Mouse (Mus musculus) heart, postnatal 25 days (tissue): ENCODE data around the gene Eras. TPM values are rescaled to one million over a fixed set of nuclear protein-coding genes. Genes with fewer than 3 reads are reported as not detected.

ENCODE experiments used
- DNase-seq: peaks from one replicate; pipeline ENCODE4 v3.0.0; 2022; ENCODE audit warnings: low spot score
- intact Hi-C: fragments of 180-260 bp; cut with DNase I; formaldehyde crosslinking; loops from one replicate; pipeline ENCODE4 v1.15.1; 2025
- total RNA-seq, 2 experiments: library from RNA; stranded (reverse); gene quantifications; 2 replicates each; pipeline ENCODE4 v1.2.3; 2021

Gene Eras
- total RNA-seq = not detected

DNA sequence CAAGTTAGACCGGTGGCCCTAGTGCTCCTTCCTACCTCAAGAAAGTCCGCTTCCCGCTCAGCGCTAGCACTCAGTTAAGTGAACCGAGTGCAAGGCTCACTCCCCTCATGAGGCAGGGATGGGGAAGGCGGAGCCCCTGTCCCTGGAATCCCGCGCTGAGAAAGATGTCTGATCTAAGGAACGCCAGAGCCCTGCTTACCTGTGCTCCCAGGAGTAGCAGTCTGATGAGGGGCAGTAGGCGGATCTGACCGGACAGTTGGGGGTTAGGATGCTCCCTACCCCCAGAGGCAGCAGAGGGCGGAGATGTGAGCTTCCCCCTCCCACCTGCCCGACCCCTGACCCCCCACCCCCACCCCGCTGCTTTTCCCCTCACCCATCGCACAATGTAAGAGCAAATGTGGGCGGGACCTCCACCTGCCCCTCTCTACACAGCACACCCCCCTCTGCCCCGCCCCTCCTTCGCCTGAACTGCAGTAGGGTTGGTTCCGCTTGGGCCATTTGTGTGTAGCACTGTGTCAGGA is at the start of gene Eras:
Gene Eras (minus strand): TSS at position 338 of the 521 bp plus-strand sequence.
- DNase-seq = no peak
- intact Hi-C loops = no loop called here

DNA sequence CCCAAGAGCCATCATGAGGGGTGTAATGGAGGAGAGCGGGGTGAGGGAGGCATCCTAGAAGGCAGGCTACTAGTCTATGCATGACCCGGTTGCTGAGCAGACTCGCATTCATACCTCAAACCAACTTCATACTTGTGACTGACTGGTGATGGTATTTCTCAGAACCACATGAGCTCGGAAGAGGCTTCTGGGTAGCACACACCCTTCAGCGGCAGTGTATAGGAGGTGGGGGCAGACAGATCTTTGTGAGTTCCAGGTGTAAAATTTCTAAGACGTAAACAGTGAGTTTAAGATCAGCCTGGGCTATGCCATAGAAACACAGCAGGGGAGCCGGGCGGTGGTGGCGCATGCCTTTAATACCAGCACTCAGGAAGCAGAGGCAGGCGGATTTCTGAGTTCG is 49.5 kb upstream of the Eras start, which contains the start of gene Gata1:
Gene Gata1 (minus strand): TSS at position 180 of the 400 bp plus-strand sequence.
- DNase-seq = no peak
- intact Hi-C loops = no loop called here

DNA sequence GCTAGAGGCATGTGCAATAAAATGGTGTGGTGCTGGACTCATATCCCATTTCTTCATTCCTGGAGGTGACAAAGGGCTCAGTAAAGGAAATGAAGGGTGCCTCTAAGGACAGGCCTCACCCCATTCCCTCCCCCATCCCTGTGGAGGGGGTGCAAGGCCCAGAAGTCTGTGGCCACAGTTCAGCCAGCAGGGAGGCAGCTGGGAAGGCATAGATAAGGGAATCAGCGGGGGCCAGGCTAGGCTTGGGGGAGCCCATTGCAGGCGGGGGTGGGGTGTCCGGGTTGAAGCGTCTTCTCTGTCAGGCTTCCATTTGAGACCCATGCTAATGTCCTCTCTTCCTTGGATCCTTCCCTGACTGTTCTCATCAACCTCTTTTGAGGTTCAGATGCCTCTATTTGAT is 42.9 kb upstream of the Eras start:
- DNase-seq = no peak
- intact Hi-C loops = no loop called here

DNA sequence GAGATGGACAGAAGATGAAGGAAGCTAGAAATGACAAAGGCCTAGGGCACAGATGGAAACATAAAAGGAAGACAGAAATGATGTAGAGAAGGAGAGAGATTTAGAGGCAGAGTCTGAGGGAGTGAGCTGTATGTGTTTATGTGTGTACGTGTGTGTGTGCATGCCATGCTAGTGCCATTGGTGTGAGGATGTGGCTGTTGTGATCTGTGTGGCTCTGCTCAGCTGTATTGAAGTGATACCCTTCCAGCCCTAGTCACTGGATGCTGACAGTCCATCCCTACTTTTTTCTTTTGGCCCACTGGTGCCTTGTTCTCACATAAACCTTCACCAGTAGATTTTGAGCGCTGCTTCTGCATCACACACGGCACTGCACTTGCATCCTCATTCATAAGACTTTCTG is 40.5 kb upstream of the Eras start:
- intact Hi-C loops = loop anchor here (5.0 kb wide), 1 partner anchor 98 kb away; no protein-coding TSS in a partner anchor
- no peak for DNase-seq

DNA sequence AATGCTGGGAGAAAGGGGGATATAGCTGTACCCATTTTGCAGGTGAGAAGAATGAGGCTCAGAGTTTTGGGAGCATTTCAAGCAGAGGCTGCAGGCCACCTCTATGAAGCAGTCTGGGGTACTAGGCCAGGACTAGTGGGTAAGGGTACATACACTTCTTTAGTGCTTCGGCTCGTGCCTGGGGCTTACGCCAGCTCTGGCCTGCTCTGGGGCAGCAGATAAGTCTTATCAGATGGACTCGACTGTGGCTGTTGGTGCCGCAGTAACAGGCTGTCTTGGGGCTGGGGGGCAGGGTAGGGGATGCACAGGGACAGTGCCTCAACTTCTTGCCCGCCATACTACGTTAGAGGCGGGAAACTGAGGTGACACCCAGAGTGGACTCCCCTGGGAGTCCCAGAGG is 39.8 kb upstream of the Eras start:
- DNase-seq = no peak
- intact Hi-C loops = loop anchor here (5.0 kb wide), 1 partner anchor 99 kb away; no protein-coding TSS in a partner anchor

DNA sequence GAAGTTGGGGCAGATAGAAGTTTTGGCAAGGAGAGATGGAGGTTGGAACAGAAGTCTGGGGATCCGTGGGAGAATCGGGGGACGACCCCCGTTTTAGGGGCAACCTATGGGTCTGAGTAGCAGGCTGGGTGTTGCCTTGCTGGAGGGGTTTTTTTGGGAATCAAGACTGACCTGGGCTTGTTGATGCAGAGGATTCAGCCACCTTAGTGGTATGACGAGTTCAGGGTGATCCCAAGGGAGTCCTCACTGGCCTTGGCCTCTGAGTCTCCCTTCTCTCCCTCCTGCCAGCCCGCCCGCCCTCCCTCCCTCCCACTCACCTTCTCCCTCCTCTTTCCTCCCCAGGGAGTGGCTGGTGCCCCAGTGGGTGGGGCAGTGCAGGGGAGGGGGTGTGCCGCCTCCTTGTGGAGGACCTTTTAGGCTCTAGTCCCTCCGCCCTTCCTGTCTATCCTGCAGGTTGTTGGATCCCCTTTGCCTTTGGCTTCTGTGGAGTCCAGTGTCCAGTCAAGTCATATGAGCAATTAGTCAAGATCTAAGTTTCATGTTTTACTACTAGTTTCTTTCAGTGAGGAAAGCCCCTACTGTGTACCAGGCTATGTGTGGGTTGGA is 39.3 kb upstream of the Eras start:
- no peak for DNase-seq
- intact Hi-C loops = loop anchor here (5.0 kb wide), 1 partner anchor 100 kb away; no protein-coding TSS in a partner anchor

DNA sequence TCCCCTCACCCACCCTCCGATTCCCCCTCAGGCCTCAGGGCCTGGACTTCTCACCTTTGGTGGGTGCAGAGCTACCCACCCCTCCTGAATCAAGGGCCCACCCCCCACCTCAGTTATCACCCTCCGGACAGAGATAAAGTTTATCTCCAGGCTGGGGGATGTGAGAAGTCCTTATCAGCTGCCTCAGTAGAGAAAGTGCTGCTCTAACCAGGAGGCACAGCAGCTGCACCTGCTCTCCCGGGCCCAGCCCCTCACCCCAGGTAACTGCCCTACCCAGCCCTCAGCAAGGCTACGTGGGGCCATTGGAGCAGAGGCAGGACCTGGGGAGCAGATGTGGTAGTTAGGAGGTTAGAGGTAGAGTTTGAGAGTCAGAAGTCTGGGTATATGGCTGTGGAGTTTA is 37.8 kb upstream of the Eras start:
- no peak for DNase-seq

DNA sequence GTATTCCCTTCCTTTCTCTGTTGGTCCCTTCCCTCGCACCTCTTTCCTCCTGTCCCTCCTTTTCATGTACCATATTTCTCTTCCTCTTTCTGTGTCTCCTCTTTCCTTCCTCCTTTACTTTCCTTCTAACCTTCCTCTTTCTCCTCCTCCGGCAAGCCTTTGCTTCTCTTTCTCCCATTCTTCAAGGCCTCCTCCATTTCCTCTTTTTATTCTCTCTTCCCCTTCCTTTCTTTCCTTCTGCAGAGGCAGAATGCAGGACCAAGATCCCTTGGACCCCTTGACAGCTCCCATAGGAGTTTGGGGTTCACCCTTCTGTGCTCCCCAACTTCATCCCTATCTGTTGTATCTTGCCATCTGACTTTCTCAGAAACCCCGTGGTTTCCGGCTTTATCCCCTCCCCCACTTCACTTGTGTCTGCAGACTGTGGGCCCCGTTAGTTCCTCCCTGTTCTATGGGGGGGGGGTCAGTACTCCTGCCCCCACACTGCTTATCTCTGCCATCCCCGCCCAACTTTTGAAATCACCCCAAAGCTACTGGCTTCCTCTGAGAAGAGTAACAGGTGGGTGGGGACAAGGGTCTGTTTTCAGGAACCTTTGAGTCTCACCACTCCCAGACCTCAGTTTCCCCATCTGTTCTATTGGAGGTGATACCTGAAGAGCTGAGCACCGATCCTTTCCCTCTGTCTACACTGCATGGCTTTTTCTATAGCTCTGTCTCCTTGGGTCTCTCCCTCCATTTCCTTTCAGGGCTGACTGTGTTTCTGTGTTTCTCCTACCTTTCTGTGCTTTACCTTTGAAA is 35.6 kb upstream of the Eras start:
- intact Hi-C loops = no loop called here
- DNase-seq = no peak

More for the DNA sequence above, 37.8 kb upstream of the Eras start:
- intact Hi-C loops = loop anchor here (5.0 kb wide), 1 partner anchor 101 kb away; no protein-coding TSS in a partner anchor

DNA sequence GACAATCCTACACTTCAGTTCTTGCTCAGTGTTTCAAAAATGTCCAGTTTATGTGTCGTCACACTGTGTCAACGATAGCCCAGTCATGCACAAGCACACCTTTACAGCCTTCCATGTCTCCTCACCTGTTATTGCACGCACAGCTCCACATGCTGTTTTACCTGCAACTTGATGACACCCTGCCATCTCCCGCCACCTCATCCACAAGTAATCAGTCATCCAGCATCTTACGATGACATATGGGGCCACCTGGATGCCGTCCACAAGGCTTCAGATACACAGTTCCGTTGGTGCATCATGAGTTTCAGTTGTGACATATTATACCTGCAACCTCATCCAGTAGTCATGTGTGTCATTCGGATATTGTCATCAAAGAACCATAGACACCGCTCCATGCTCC is 30.5 kb upstream of the Eras start:
- DNase-seq = no peak
- intact Hi-C loops = no loop called here

DNA sequence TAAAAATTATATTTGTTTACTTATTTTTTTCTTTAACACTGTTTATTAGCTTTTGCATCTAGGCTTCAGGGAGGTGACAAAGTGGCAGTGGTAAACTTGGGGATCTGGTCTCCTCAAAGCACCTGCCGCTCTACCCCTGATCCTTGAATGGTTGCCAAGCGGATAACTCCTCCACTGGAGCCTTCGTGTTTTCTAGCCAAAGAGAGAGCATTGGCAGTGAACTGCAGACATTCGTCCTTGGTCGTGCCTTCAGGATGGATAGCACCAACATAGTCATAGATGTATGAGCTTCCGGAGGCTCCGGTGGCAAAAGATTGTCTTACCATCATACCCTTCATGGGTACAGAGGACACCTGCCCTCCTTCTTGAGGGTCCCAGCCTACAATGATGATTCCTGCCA is 21.7 kb upstream of the Eras start:
- no peak for DNase-seq
- intact Hi-C loops = no loop called here

DNA sequence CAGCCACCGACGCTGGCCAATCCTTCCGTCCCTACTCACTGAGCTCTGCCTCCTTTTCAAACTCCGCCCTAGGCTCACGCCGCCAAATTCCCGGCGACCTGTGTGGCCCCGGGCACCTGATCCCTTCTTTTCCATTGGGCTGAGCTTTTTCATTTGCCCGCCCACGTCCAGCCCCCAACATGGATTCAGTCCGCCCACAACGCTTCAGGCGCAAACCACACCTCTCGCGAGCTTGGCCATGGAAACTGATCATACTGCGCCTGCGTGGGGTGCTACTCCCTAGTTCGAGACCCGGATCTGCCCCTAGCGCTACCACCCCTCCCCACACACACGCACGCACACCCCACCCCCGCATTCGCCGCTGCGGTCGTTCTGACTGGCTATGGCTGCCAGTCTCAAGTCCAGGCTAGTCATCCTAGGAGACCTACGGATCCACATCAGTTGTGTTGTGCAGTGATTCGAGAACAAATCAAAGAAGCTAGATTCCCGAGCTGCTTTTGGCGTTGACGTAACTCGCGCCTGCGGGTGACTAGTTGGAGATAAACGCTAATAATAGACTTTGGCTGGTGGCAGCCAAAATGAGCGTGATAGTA is 19.6 kb upstream of the Eras start:
- peak; percentile 93 for DNase-seq
- intact Hi-C loops = loop anchor here (10.0 kb wide), 1 partner anchor 343 kb away; the partner anchor contains the start of genes Cacna1f and Ccdc22

DNA sequence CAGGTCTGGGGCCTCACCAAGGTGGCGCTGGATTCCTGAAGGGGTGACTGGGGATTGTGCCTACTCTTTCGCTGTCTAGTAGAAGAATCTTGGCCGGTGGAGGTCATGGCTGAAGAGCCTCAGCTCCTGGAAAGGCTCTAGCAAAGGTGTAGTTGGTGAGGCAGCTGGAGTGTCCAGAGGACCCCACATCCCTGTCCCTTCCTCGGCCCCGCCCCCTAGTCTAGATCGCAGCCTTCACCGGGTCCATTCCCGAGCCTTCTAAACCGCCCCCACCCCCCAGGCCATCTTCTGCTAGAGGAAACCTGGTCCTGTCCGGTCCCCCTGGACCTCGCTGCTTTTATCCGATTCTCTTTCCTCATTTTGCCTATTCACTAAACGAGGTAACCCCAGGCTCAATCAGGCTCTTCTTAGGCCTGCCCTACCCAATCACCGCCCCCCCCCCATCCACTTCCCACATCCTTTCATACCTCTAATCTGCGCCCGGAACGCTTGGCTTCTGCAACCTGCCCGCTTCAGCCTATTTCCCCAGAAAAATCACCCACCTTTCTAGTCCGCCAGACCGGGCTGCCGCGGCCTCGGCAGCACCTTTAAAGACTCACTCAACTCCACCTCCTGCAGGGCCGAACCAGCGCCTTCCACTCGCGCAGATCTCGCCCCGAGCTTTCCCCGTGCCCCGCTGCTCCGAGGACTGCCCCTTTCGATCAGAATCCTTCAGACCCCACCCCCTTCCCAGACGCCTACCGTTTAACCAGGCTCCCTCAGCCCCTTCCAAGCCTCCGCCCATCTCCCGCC is 18.9 kb upstream of the Eras start, which contains the start of gene Hdac6:
Gene Hdac6 (minus strand): TSS at position 782 of the 792 bp plus-strand sequence.
- intact Hi-C loops = loop anchor here (10.0 kb wide), 1 partner anchor 343 kb away; the partner anchor contains the start of genes Cacna1f and Ccdc22

DNA sequence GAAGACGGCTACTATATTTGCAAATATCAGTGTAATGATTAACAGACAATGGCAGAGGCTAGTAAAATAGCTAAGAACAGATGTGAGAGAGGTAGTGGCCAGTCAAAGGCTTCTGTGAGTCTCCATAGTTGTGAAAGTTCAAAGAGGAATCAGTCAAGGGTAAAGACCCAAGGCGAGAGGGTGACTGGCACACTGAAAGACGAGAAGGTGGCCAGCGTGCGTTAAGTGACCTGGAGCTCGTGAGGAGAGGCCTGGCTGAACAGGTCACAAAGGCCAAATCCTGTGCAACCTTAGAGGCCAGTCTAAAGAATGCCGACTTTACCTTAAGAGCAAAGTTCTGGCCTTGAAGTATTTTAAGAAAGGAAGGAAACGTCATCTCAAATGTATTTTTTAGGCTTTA is 17.2 kb upstream of the Eras start:
- intact Hi-C loops = loop anchor here (10.0 kb wide), 1 partner anchor 341 kb away; the partner anchor contains the start of genes Cacna1f and Ccdc22
- no peak for DNase-seq

More for the DNA sequence above, 18.9 kb upstream of the Eras start, which contains the start of gene Hdac6:
- no peak for DNase-seq

DNA sequence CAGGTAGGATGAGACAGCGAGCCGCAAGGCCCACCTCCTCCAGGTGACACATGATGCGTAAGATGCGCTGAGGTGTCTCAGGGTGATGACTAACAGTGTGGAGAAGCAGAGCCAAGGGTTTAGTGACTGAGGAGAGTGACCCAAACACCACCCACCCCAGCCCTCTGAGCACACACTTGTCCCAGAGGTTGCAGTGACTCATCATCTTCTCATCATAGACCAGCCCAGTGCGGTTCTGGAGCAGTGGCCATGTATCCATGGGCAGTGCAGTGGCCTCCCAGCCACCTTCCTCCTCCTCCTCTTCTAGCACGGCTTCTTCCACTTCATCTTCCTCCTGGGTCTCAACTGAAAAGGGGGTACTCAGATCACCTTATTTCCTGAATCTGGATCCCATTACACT is 9.3 kb upstream of the Eras start:
- intact Hi-C loops = no loop called here
- DNase-seq = no peak

DNA sequence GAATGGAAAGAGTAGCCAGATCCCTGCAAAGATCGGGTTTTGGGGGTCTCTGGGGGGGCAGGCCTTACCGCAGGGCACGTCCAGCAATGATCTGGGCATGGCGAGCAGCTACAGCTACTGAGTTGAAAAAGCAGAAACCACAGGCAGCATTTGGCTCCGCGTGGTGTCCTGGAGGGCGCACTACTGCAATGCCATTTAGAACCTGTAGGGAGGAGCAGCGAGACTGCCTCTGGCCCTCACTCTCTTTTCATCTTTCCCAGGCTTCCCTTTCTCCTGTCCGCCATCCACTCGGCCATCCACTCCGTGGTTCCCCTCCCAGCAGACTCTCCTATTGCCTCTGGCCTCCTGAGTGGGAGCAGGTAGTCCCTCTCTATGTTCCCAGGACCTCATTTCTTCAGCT is 8.5 kb upstream of the Eras start:
- no peak for DNase-seq
- intact Hi-C loops = no loop called here

DNA sequence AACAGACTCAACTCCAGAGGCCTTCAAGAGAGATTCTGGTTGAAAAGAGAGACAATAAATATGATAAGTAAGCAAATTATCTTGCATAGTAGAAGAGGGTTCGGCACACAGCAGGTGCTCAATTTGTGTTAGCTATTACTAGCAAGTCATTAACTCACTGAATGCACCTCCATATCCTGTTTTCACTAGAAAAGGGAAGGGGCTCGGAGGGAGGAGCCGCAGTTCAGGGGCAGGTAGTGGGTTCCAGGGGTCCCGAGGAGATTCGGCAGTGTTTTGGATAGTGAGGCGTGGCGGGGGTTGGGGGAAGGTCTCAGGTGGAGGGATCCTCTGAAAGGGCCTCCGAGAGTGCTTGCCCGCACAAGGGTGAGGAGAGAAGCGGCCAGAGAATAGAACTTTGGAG is 1.3 kb downstream of the Eras start:
- intact Hi-C loops = no loop called here
- DNase-seq = no peak

DNA sequence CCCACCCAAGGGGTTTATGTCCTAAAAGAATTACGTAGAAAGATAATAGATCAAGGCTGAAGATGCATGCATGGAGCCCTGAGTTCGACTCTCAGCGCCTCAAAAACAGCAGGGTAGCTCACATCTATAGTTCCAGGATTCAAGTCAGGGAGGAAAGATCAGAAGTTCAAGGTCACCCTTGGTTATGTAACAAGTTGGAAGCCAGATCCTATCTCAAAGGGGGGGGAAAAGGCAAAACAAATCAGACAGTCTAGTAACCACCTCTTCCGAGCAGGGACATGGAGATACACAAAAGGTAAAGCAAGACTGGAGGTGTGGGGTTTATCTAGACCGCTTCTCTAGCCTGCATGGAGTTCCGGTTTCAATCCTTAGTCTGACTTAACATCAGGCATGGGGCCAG is 2.1 kb downstream of the Eras start:
- intact Hi-C loops = no loop called here
- no peak for DNase-seq

DNA sequence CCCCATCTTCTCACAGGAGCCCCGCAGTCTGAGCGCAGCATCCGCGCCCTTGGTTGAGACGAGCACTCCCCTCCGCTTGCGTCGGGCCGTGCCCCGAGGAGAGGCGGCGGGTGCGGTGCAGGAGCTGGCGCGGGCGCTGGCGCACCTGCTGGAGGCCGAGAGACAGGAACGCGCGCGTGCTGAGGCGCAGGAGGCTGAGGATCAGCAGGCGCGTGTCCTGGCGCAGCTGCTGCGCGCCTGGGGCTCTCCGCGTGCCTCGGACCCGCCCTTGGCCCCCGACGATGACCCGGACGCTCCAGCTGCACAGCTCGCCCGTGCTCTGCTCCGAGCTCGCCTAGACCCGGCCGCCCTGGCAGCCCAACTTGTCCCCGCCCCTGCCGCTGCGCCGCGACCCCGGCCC is 6.4 kb downstream of the Eras start:
- intact Hi-C loops = no loop called here
- no peak for DNase-seq

DNA sequence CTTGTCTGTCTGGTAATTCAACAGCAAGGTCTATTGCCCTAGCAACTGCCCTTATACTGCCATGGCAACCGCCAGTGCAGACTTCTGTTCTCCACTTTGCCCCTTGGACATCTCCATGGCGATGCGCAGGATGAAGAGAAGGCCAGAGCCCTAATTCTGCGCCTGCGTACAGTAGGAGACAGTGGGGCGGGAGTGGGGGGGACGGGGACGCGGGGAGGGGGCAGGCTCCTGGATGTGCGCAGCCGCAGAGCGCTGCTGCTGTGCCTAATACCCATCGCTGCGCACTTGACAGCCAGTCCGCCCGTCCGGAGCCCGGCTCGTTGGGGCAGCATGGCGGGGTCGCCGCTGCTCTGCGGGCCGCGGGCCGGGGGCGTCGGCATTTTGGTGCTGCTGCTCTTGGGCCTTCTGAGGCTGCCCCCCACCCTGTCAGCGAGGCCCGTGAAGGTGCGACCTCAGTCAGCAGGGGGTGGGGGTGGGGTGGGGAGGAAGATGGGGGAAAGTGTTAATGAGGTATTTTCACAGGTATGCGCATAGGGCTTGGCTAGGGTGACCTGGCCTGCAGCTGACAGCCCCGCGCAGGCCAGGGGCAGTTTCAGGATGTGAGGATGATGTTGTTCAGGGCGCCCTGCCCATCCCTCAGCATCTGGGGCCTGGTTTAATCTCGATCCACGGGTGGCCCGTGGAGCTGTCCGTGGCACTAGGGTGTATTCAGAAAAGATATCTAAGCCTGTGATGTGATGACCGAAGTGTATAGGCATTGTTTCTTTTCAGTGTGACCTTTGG is 8.6 kb downstream of the Eras start, which contains the start of gene Pcsk1n:
Gene Pcsk1n (plus strand): TSS at position 222 of the 783 bp plus-strand sequence.
- intact Hi-C loops = no loop called here
- no peak for DNase-seq
